Mouse (Mus musculus) cerebellum, adult 9-10 months (tissue): ENCODE data around the gene Cort.
"Not testable (repeated sequence)": the region's sequence is repeated elsewhere in the genome, so short reads cannot be mapped to it uniquely, and the experiment has no call there.

ENCODE experiments used
- DNase-seq: peaks from one replicate; pipeline ENCODE4 v3.0.0; 2022

The Cort gene

GRCm38 (mm10) chr4:149126663-149127062 lies at the start of gene Cort:
Gene Cort, minus strand, starts transcription at chr4:149126763.
- DNase-seq, result no peak

- DNase-seq, result no peak
These were observed 47.1 kb upstream of the Cort start for GRCm38 (mm10) chr4:149173661-149174060.

- DNase-seq, result no peak
These were observed 46.1 kb upstream of the Cort start for GRCm38 (mm10) chr4:149172666-149173065.

GRCm38 (mm10) chr4:149172083-149172482 lies 45.5 kb upstream of the Cort start:
- DNase-seq, result no peak

- DNase-seq, result no peak
These were observed 45.0 kb upstream of the Cort start for GRCm38 (mm10) chr4:149171581-149171981.

- no peak for DNase-seq
These were observed 43.9 kb upstream of the Cort start for GRCm38 (mm10) chr4:149170394-149170931.

GRCm38 (mm10) chr4:149169926-149170325 lies 43.4 kb upstream of the Cort start:
- DNase-seq, result not testable (repeated sequence)

GRCm38 (mm10) chr4:149168016-149168415 lies 41.5 kb upstream of the Cort start:
- DNase-seq, result no peak

GRCm38 (mm10) chr4:149166957-149167611 lies 40.5 kb upstream of the Cort start:
- DNase-seq, result no peak

- DNase-seq, result peak; percentile 96
These were observed 39.8 kb upstream of the Cort start, which contains the start of gene Pgd for GRCm38 (mm10) chr4:149166215-149166946. Gene Pgd, minus strand, starts transcription at chr4:149166771.

GRCm38 (mm10) chr4:149164150-149164549 lies 37.6 kb upstream of the Cort start:
- DNase-seq, result no peak

GRCm38 (mm10) chr4:149163196-149163595 lies 36.6 kb upstream of the Cort start:
- DNase-seq, result no peak

- DNase-seq, result no peak
These were observed 34.6 kb upstream of the Cort start for GRCm38 (mm10) chr4:149161166-149161565.

GRCm38 (mm10) chr4:149159891-149160290 lies 33.3 kb upstream of the Cort start:
- no peak for DNase-seq

- DNase-seq, result no peak
These were observed 32.6 kb upstream of the Cort start for GRCm38 (mm10) chr4:149159203-149159602.

- DNase-seq, result no peak
These were observed 30.9 kb upstream of the Cort start for GRCm38 (mm10) chr4:149157415-149157973.

- DNase-seq, result no peak
These were observed 29.1 kb upstream of the Cort start for GRCm38 (mm10) chr4:149155711-149156110.

GRCm38 (mm10) chr4:149154859-149155258 lies 28.3 kb upstream of the Cort start:
- no peak for DNase-seq

- DNase-seq, result no peak
These were observed 24.2 kb upstream of the Cort start for GRCm38 (mm10) chr4:149150721-149151120.

GRCm38 (mm10) chr4:149150256-149150655 lies 23.7 kb upstream of the Cort start:
- DNase-seq, result no peak

GRCm38 (mm10) chr4:149149611-149150010 lies 23.0 kb upstream of the Cort start:
- no peak for DNase-seq

- no peak for DNase-seq
These were observed 22.6 kb upstream of the Cort start for GRCm38 (mm10) chr4:149149196-149149595.

GRCm38 (mm10) chr4:149148084-149148483 lies 21.5 kb upstream of the Cort start:
- no peak for DNase-seq

- DNase-seq, result no peak
These were observed 21.0 kb upstream of the Cort start for GRCm38 (mm10) chr4:149147528-149147927.
